In genomic region chr14:13995206-13996097, GRCm38 (mm10) we compare ENCODE assay signal across 9 mouse cellular contexts. TPM values are rescaled to one million over a fixed set of nuclear protein-coding genes. Genes with fewer than 3 reads are reported as not detected.
A peak's percentile ranks its signal among the peaks of the same experiment; 100 is the strongest.
DNase-seq lines count a peak whose midpoint lies in the region; ATAC-seq and TF ChIP-seq lines count a peak whose summit lies in the region.
"Had no signal": no experiment of that assay in that cellular context is flagged by ENCODE, and none has a peak within 500 bp of the region (broad histone marks: within the 10 kb centered on the region; RNA-seq: fewer than 3 reads in every experiment).

No protein-coding gene starts in this region.

- TF ChIP-seq CTCF in layer of hippocampus, adult 2 months (conservative IDR thresholded peaks at IDR 0.05), result peak; percentile 54

- no peak overlapping the region for H3K27ac ChIP-seq in layer of hippocampus, adult 2 months
- H3K27ac ChIP-seq: hindbrain, embryonic 14.5 days; limb, embryonic 15.5 days had no signal

- DNase-seq in layer of hippocampus, adult 2 months (ENCODE audit: low spot score in 2 of 2), result no peak
- DNase-seq in layer of hippocampus, adult 9-11 months, result no peak
- peak; percentile 18 for DNase-seq in R1 (ENCODE audit: low read depth, low spot score)
- peak; percentile 38 for DNase-seq in kidney, adult 18-20 months
- DNase-seq in T-cell, adult 2 months (ENCODE audit: low spot score), result no peak
- DNase-seq in layer of hippocampus, adult 11-12 months (ENCODE audit: low spot score), result no peak

- no peak overlapping the region for H3K4me3 ChIP-seq in layer of hippocampus, adult 2 months
- H3K4me3 ChIP-seq: limb, embryonic 15.5 days had no signal

- peak; percentile 77 for ATAC-seq in megakaryocyte progenitor cell, adult 5-6 weeks (replicated peaks; ENCODE audit: poor library complexity)

RNA-seq across cellular contexts. Expression of gene Thoc7, which starts 33.8 kb away (rescaled TPM):
- total RNA-seq in layer of hippocampus, adult 2 months (2021), result 10 to 100 TPM; 92.5 to 96.8 TPM
- 296 and 301 TPM in 2 replicates for total RNA-seq in megakaryocyte progenitor cell, adult 5-6 weeks (2015)
- 248 and 345 TPM in 2 replicates for total RNA-seq in megakaryocyte progenitor cell, adult 5-6 weeks (2017)

RNA-seq across cellular contexts. Expression of gene Atxn7, which starts 34.2 kb away (rescaled TPM):
- 10 to 100 TPM; 25.7 to 31.6 TPM for total RNA-seq in layer of hippocampus, adult 2 months (2021)
- total RNA-seq in megakaryocyte progenitor cell, adult 5-6 weeks (2015), result 13.4 and 16.0 TPM in 2 replicates
- 14.6 and 14.8 TPM in 2 replicates for total RNA-seq in megakaryocyte progenitor cell, adult 5-6 weeks (2017)

Comparison
In these comparisons a context has a peak if more than half of its experiments do, and no peak if none do; other contexts are left out.
1. DNase-seq: peak in R1 (single experiment) and kidney, adult 18-20 months (single experiment); none in layer of hippocampus, adult 2 months (0 of 2), layer of hippocampus, adult 9-11 months (single experiment), T-cell, adult 2 months (single experiment) and layer of hippocampus, adult 11-12 months (single experiment).